Mouse (Mus musculus): ENCODE measurements around the gene Map3k4. TPM values are rescaled to one million over a fixed set of nuclear protein-coding genes. Genes with fewer than 3 reads are reported as not detected.
"Not testable (repeated sequence)": the region's sequence is repeated elsewhere in the genome, so short reads cannot be mapped to it uniquely, and the experiment has no call there.

The Map3k4 gene
- polyA plus RNA-seq, 1 experiment from 2014 or later, result 28.1 TPM

DNA sequence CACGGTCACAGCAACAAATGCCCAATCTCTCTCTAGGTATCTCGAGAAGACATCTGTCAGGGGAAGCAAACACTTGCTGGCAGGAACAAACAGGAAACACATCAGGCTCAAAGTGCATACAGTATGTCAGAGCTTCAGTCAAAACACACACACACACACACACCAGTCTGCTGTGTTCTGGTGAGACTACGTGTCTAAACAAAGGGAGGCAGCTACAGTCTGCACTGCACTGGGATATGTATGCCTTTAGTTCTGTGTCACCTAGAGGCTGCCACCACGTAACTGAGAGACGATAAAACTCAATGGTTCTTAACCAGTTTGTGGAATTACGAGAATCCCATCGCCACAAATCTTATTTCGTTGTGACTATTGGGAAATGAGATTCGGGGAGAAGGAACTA is 88.8 kb downstream of the Map3k4 start:
- no peak overlapping the region for H3K4me2 ChIP-seq (ENCODE audit: low read depth, low read length)
- H3K9me3 ChIP-seq (replicated peaks; ENCODE audit: control insufficient read depth, low read length), result no peaks in the 10 kb centered on the region
- H3K4me3 ChIP-seq (ENCODE audit: low read length), result no peak overlapping the region
- peaks cover 47% of the 10 kb centered on the region for H3K36me3 ChIP-seq (ENCODE audit: control insufficient read depth, insufficient read depth)
- no peaks in the 10 kb centered on the region for H3K4me1 ChIP-seq (ENCODE audit: control insufficient read depth, insufficient read depth, low read length)
- no peaks in the 10 kb centered on the region for H3K27me3 ChIP-seq (ENCODE audit: control insufficient read depth, insufficient read depth, low read length)
- no peak for ATAC-seq (replicated peaks; ENCODE audit: extremely low read depth, insufficient read depth, low FRiP score)
- 89% methylated on average over 9 of the region's 9 CpGs for WGBS
- H3K9ac ChIP-seq (ENCODE audit: low read length), result no peak overlapping the region
- no peak overlapping the region for H3K27ac ChIP-seq (ENCODE audit: low read length)

DNA sequence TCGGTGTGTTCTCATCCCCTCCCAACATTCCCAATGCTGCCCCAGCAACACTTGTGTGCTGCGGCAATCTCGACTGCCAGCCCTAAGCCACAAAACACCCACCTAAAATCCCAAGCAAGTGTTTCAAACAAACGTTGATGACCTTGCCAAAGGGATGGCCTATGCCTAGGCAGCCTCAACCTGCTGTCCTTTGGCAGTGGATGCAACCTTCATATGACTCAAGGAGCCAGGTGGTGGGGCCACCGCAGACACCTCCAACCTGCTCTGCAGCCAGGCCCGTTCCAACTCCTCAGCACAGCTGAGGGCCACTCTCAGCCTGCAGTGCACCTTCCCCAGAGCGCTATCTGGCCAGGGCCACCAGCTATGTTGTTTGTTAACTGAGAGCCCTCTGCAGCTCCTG is 90.1 kb downstream of the Map3k4 start:
- H3K9ac ChIP-seq (ENCODE audit: low read length), result no peak overlapping the region

DNA sequence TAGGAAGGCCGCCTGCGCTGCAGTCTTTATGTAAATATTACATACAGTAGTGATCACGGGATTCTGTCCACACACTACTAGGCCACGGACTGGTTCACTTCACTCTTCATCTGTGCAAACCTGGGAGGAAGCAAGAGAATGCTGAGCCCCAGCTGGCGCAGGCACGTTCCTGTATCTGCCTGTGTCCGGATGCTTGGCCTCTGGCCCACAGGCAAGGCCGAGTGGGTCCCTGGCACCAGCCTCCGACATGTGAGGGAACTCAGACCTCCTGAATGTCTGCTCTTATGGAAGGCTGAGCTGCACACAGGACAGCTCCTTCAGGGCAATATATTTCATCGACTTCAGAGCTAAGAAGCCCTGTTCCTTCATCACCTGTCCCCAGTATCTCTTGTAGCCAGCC is 90.6 kb downstream of the Map3k4 start:
- Histone ChIP-seq H3K4me3 (ENCODE audit: low read length) (no peak overlapping the region), H3K27me3 (ENCODE audit: control insufficient read depth, insufficient read depth, low read length) (no peaks in the 10 kb centered on the region), H3K9me3 (replicated peaks; ENCODE audit: control insufficient read depth, low read length) (no peaks in the 10 kb centered on the region), H3K27ac (ENCODE audit: low read length) (no peak overlapping the region), H3K4me2 (ENCODE audit: low read depth, low read length) (no peak overlapping the region), H3K36me3 (ENCODE audit: control insufficient read depth, insufficient read depth) (peaks cover 41% of the 10 kb centered on the region), H3K9ac (ENCODE audit: low read length) (no peak overlapping the region), H3K4me1 (ENCODE audit: control insufficient read depth, insufficient read depth, low read length) (no peaks in the 10 kb centered on the region)
- WGBS, result 65% methylated on average over 10 of the region's 10 CpGs
- peak; percentile 43; the same call in 1 of the 2 replicates for ATAC-seq (replicated peaks; ENCODE audit: extremely low read depth, insufficient read depth, low FRiP score)

More for the DNA sequence above, 90.1 kb downstream of the Map3k4 start:
- Histone ChIP-seq H3K9me3 (replicated peaks; ENCODE audit: control insufficient read depth, low read length) (no peaks in the 10 kb centered on the region), H3K27me3 (ENCODE audit: control insufficient read depth, insufficient read depth, low read length) (no peaks in the 10 kb centered on the region), H3K4me3 (ENCODE audit: low read length) (no peak overlapping the region), H3K4me2 (ENCODE audit: low read depth, low read length) (no peak overlapping the region), H3K27ac (ENCODE audit: low read length) (no peak overlapping the region), H3K36me3 (ENCODE audit: control insufficient read depth, insufficient read depth) (peaks cover 43% of the 10 kb centered on the region), H3K4me1 (ENCODE audit: control insufficient read depth, insufficient read depth, low read length) (no peaks in the 10 kb centered on the region)
- WGBS, result 91% methylated on average over 7 of the region's 7 CpGs
- ATAC-seq (replicated peaks; ENCODE audit: extremely low read depth, insufficient read depth, low FRiP score), result no peak

DNA sequence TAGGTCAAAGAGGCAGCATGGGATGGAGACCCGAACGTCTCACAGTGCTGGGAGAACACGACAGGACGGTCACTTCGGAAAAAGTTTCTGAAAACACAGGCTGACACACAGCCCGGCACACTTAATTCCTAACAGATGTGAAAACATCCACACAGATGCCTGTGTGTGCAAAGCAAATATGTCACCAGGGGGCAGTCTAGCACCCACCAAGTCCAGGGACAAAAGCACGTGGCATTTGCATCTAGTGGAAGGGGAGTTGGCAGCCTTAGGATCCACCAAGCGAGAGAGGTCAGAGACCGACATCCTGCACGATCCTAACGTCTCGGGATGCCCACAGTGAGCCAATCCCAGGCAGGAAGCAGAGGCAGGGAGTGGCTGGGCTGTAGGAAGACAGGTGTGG is 92.0 kb downstream of the Map3k4 start:
- H3K36me3 ChIP-seq (ENCODE audit: control insufficient read depth, insufficient read depth), result peaks cover 34% of the 10 kb centered on the region
- H3K4me1 ChIP-seq (ENCODE audit: control insufficient read depth, insufficient read depth, low read length), result no peaks in the 10 kb centered on the region
- no peak overlapping the region for H3K27ac ChIP-seq (ENCODE audit: low read length)
- H3K9ac ChIP-seq (ENCODE audit: low read length), result no peak overlapping the region
- no peaks in the 10 kb centered on the region for H3K27me3 ChIP-seq (ENCODE audit: control insufficient read depth, insufficient read depth, low read length)
- no peaks in the 10 kb centered on the region for H3K9me3 ChIP-seq (replicated peaks; ENCODE audit: control insufficient read depth, low read length)
- no peak overlapping the region for H3K4me3 ChIP-seq (ENCODE audit: low read length)
- WGBS, result 68% methylated on average over 12 of the region's 12 CpGs
- no peak for ATAC-seq (replicated peaks; ENCODE audit: extremely low read depth, insufficient read depth, low FRiP score)
- no peak overlapping the region for H3K4me2 ChIP-seq (ENCODE audit: low read depth, low read length)

DNA sequence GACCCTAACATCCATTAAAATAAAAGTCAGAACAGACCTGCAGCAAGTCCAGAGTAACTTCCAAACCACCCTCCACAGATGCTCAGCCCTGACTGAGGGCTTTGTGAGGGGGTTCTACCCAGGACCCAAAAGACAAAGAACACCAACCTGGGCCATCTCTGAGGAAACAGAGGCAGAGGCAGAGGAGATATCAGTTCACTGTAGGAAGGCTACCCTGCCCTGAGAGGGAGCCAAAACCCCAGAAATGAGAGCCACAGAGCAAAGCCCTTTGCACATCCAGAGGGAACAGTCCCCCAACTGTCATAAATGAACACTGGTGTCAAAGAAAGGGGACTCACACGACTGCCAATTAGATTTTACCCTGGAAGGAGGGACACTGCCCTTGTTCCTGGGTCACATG is 93.4 kb downstream of the Map3k4 start:
- no peak overlapping the region for H3K4me3 ChIP-seq (ENCODE audit: low read length)
- no peak overlapping the region for H3K4me2 ChIP-seq (ENCODE audit: low read depth, low read length)
- ATAC-seq (replicated peaks; ENCODE audit: extremely low read depth, insufficient read depth, low FRiP score), result no peak
- no peak overlapping the region for H3K9ac ChIP-seq (ENCODE audit: low read length)
- WGBS, result 76% methylated on average over 1 of the region's 1 CpGs
- H3K9me3 ChIP-seq (replicated peaks; ENCODE audit: control insufficient read depth, low read length), result no peaks in the 10 kb centered on the region
- no peaks in the 10 kb centered on the region for H3K27me3 ChIP-seq (ENCODE audit: control insufficient read depth, insufficient read depth, low read length)
- H3K4me1 ChIP-seq (ENCODE audit: control insufficient read depth, insufficient read depth, low read length), result no peaks in the 10 kb centered on the region
- peaks cover 23% of the 10 kb centered on the region for H3K36me3 ChIP-seq (ENCODE audit: control insufficient read depth, insufficient read depth)
- H3K27ac ChIP-seq (ENCODE audit: low read length), result no peak overlapping the region

DNA sequence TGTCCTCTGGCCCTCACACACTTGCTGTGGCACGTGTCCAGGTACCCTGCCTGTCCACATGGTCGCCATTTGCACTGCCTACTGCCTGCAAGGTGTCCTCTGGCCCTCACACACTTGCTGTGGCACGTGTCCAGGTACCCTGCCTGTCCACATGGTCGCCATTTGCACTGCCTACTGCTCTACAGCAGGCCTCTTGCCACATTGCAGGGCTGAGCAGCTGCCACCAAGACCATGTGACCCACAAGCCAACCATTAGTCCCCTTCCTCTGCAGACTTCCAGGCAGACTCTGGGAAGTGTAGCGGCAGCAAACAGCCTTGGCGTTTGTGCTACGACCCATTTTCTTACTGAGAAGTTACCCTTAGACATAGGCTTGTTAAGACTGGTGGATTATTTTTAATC is 94.0 kb downstream of the Map3k4 start:
- H3K4me2 ChIP-seq (ENCODE audit: low read depth, low read length); ATAC-seq (replicated peaks; ENCODE audit: extremely low read depth, insufficient read depth, low FRiP score); H3K27me3 ChIP-seq (ENCODE audit: control insufficient read depth, insufficient read depth, low read length); H3K9ac ChIP-seq (ENCODE audit: low read length); H3K4me1 ChIP-seq (ENCODE audit: control insufficient read depth, insufficient read depth, low read length); H3K9me3 ChIP-seq (replicated peaks; ENCODE audit: control insufficient read depth, low read length); H3K27ac ChIP-seq (ENCODE audit: low read length); H3K4me3 ChIP-seq (ENCODE audit: low read length): not testable (repeated sequence)
- 92% methylated on average over 5 of the region's 7 CpGs for WGBS
- H3K36me3 ChIP-seq (ENCODE audit: control insufficient read depth, insufficient read depth), result peaks cover 19% of the 10 kb centered on the region

DNA sequence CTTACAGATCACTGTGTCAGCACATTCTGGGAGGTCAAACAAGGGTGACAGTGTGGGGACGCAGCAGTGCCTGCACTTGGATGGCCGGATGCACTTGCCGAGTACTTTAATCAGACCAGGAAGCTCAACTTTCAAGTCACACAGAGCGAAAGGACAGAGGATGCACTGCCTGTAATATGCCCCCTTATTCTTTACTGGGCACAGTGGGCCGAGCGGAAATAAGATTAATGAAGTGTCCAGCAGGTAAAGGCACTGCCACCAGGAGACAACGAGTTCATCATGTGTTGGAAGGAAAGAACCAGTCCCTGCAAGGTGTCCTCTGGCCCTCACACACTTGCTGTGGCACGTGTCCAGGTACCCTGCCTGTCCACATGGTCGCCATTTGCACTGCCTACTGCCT is 94.5 kb downstream of the Map3k4 start:
- Histone ChIP-seq H3K4me2 (ENCODE audit: low read depth, low read length) (no peak overlapping the region), H3K9ac (ENCODE audit: low read length) (no peak overlapping the region), H3K27me3 (ENCODE audit: control insufficient read depth, insufficient read depth, low read length) (no peaks in the 10 kb centered on the region), H3K9me3 (replicated peaks; ENCODE audit: control insufficient read depth, low read length) (no peaks in the 10 kb centered on the region), H3K4me1 (ENCODE audit: control insufficient read depth, insufficient read depth, low read length) (no peaks in the 10 kb centered on the region), H3K36me3 (ENCODE audit: control insufficient read depth, insufficient read depth) (peaks cover 19% of the 10 kb centered on the region), H3K27ac (ENCODE audit: low read length) (no peak overlapping the region), H3K4me3 (ENCODE audit: low read length) (no peak overlapping the region)
- 70% methylated on average over 8 of the region's 9 CpGs for WGBS
- no peak for ATAC-seq (replicated peaks; ENCODE audit: extremely low read depth, insufficient read depth, low FRiP score)

DNA sequence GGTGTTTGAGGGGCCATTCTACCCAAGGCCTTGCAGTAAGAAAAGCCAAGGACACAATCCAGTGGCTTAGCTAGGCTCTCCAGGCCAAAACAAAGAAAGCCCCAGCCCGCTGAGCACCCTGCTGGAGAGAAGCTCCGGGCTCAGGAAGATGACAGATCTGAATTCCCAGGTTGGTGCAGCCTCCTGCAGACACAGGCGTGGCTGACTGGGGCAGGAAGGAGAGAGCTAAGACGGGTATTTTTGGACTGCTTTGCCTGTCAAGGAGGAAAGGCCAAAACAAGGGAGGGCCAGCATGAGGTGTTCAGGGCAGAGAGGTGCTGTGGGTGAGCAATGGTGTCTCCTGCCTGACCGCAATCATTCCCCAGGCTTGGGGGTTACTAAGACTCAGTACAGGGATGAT is 94.9 kb downstream of the Map3k4 start:
- no peak overlapping the region for H3K4me2 ChIP-seq (ENCODE audit: low read depth, low read length)
- H3K27ac ChIP-seq (ENCODE audit: low read length), result no peak overlapping the region
- H3K9ac ChIP-seq (ENCODE audit: low read length), result no peak overlapping the region
- H3K9me3 ChIP-seq (replicated peaks; ENCODE audit: control insufficient read depth, low read length), result no peaks in the 10 kb centered on the region
- H3K4me1 ChIP-seq (ENCODE audit: control insufficient read depth, insufficient read depth, low read length), result no peaks in the 10 kb centered on the region
- H3K4me3 ChIP-seq (ENCODE audit: low read length), result no peak overlapping the region
- peaks cover 18% of the 10 kb centered on the region for H3K36me3 ChIP-seq (ENCODE audit: control insufficient read depth, insufficient read depth)
- ATAC-seq (replicated peaks; ENCODE audit: extremely low read depth, insufficient read depth, low FRiP score), result no peak
- 66% methylated on average over 5 of the region's 5 CpGs for WGBS
- H3K27me3 ChIP-seq (ENCODE audit: control insufficient read depth, insufficient read depth, low read length), result no peaks in the 10 kb centered on the region

DNA sequence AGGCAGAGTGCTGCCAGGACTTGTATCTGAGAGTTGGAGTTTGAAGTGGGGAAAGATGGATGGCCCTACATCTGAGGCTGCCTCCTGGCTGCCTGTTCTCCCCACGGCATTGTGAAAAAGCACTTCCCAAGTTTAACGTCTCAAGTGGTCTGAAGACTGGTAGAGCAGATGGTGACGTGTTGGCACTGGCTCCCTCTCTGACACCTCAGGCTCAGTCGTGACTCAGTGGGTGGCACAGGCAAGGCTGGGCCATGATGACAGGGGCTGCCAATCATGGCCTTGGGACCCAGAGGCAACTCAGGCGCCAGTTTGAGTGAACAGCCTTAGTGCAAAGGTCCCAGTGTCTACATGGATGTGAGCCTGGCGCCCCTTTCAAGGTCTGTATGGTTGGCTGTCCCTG is 96.7 kb downstream of the Map3k4 start:
- H3K36me3 ChIP-seq (ENCODE audit: control insufficient read depth, insufficient read depth), result peaks cover 12% of the 10 kb centered on the region; the same call in 1 of the 2 replicates

DNA sequence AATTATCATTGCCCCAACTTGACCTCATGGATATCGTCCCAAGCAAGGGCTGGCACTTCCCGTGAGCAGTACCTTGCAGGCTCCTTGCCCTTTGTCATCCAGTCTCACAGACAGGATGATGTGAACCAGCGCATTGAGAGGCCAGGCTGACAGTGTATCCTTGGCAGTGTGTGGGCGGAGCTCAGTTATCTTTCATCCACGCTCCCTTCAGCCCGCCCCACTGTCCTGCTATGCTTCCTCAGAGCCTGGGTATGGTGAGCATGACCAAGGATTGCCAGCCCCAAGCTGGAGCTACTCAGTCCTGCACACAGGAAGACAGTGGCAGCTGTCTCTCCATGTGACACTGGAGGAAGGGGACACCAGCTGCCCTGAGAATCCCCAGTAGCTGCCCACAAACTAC is 102.4 kb downstream of the Map3k4 start:
- Histone ChIP-seq H3K27me3 (ENCODE audit: control insufficient read depth, insufficient read depth, low read length) (no peaks in the 10 kb centered on the region), H3K4me2 (ENCODE audit: low read depth, low read length) (no peak overlapping the region), H3K9ac (ENCODE audit: low read length) (no peak overlapping the region), H3K9me3 (replicated peaks; ENCODE audit: control insufficient read depth, low read length) (no peaks in the 10 kb centered on the region), H3K4me1 (ENCODE audit: control insufficient read depth, insufficient read depth, low read length) (no peaks in the 10 kb centered on the region), H3K4me3 (ENCODE audit: low read length) (no peak overlapping the region), H3K27ac (ENCODE audit: low read length) (no peak overlapping the region), H3K36me3 (ENCODE audit: control insufficient read depth, insufficient read depth) (peaks cover 13% of the 10 kb centered on the region; the same call in 1 of the 2 replicates)
- WGBS, result 44% methylated on average over 6 of the region's 6 CpGs
- peak; percentile 30; the same call in 1 of the 2 replicates for ATAC-seq (replicated peaks; ENCODE audit: extremely low read depth, insufficient read depth, low FRiP score)

More for the DNA sequence above, 96.7 kb downstream of the Map3k4 start:
- no peaks in the 10 kb centered on the region for H3K9me3 ChIP-seq (replicated peaks; ENCODE audit: control insufficient read depth, low read length)
- H3K4me2 ChIP-seq (ENCODE audit: low read depth, low read length), result no peak overlapping the region
- no peak overlapping the region for H3K27ac ChIP-seq (ENCODE audit: low read length)
- no peak for ATAC-seq (replicated peaks; ENCODE audit: extremely low read depth, insufficient read depth, low FRiP score)
- H3K9ac ChIP-seq (ENCODE audit: low read length), result no peak overlapping the region
- no peak overlapping the region for H3K4me3 ChIP-seq (ENCODE audit: low read length)
- no peaks in the 10 kb centered on the region for H3K4me1 ChIP-seq (ENCODE audit: control insufficient read depth, insufficient read depth, low read length)
- no peaks in the 10 kb centered on the region for H3K27me3 ChIP-seq (ENCODE audit: control insufficient read depth, insufficient read depth, low read length)
- WGBS, result 44% methylated on average over 6 of the region's 6 CpGs
